Mouse (Mus musculus) cerebellum, adult 8-10 months (tissue): Measurements from ENCODE around the gene Inpp5d.
A peak's percentile ranks its signal among the peaks of the same experiment; 100 is the strongest.

Source experiments
- DNase-seq: peaks from one replicate; pipeline ENCODE4 v3.0.0; 2022

Gene Inpp5d

GRCm38 (mm10) chr1:87620211-87620668, at the start of gene Inpp5d:
Gene Inpp5d, plus strand, starts transcription at chr1:87620312.
- DNase-seq = no peak

- DNase-seq = no peak
Measured at GRCm38 (mm10) chr1:87573261-87573660, 46.9 kb upstream of the Inpp5d start.

- no peak for DNase-seq
Measured at GRCm38 (mm10) chr1:87573800-87574215, 46.3 kb upstream of the Inpp5d start, which contains the start of gene Ngef. Gene Ngef, minus strand, starts transcription at chr1:87573870.

GRCm38 (mm10) chr1:87574353-87574752, 45.8 kb upstream of the Inpp5d start:
- no peak for DNase-seq

- peak; percentile 12 for DNase-seq
Measured at GRCm38 (mm10) chr1:87574785-87575184, 45.3 kb upstream of the Inpp5d start.

GRCm38 (mm10) chr1:87578965-87579364, 41.1 kb upstream of the Inpp5d start:
- DNase-seq = no peak

- DNase-seq = no peak
Measured at GRCm38 (mm10) chr1:87580824-87581223, 39.3 kb upstream of the Inpp5d start.

- DNase-seq = peak; percentile 6
Measured at GRCm38 (mm10) chr1:87589162-87589561, 30.9 kb upstream of the Inpp5d start.

- DNase-seq = no peak
Measured at GRCm38 (mm10) chr1:87589980-87590379, 30.1 kb upstream of the Inpp5d start.

GRCm38 (mm10) chr1:87594261-87594660, 25.9 kb upstream of the Inpp5d start:
- DNase-seq = peak; percentile 34

- DNase-seq = peak; percentile 24
Measured at GRCm38 (mm10) chr1:87594671-87595070, 25.4 kb upstream of the Inpp5d start.

- no peak for DNase-seq
Measured at GRCm38 (mm10) chr1:87600533-87600932, 19.6 kb upstream of the Inpp5d start.

- DNase-seq = no peak
Measured at GRCm38 (mm10) chr1:87601801-87602200, 18.3 kb upstream of the Inpp5d start.

GRCm38 (mm10) chr1:87603389-87603788, 16.7 kb upstream of the Inpp5d start:
- no peak for DNase-seq

- DNase-seq = no peak
Measured at GRCm38 (mm10) chr1:87605296-87605695, 14.8 kb upstream of the Inpp5d start.

GRCm38 (mm10) chr1:87607385-87608091, 12.6 kb upstream of the Inpp5d start:
- DNase-seq = peak; percentile 66

- DNase-seq = peak; percentile 63
Measured at GRCm38 (mm10) chr1:87608416-87609046, 11.6 kb upstream of the Inpp5d start.

GRCm38 (mm10) chr1:87614576-87615295, 5.4 kb upstream of the Inpp5d start:
- DNase-seq = no peak

GRCm38 (mm10) chr1:87620693-87621092, 581 bp downstream of the Inpp5d start:
- DNase-seq = no peak

- no peak for DNase-seq
Measured at GRCm38 (mm10) chr1:87621146-87621857, 1.2 kb downstream of the Inpp5d start.

- DNase-seq = no peak
Measured at GRCm38 (mm10) chr1:87621858-87622279, 1.8 kb downstream of the Inpp5d start.

- no peak for DNase-seq
Measured at GRCm38 (mm10) chr1:87623977-87624666, 4.0 kb downstream of the Inpp5d start.
